Mouse (Mus musculus) mature B cell (primary cell): ENCODE measurements around the gene Ebf3.

Experiments used
- in situ Hi-C: fragments of 300-500 bp; cut with MboI; formaldehyde crosslinking; loops from 2 replicates; pipeline ENCODE4 v1.14.3; 2019

Gene Ebf3

GRCm38 (mm10) chr7:137313904-137314691 lies at the start of gene Ebf3:
TSS of gene Ebf3 (minus strand) at chr7:137314445.
- in situ Hi-C loops, result loop anchor here (25.0 kb wide), 1 partner anchor 1527 kb away; no protein-coding TSS in a partner anchor

- in situ Hi-C loops, result no loop called here
These were observed 32.6 kb upstream of the Ebf3 start for GRCm38 (mm10) chr7:137346860-137347259.

GRCm38 (mm10) chr7:137346068-137346467 lies 31.8 kb upstream of the Ebf3 start:
- in situ Hi-C loops, result no loop called here

GRCm38 (mm10) chr7:137333951-137334350 lies 19.7 kb upstream of the Ebf3 start:
- in situ Hi-C loops, result no loop called here

GRCm38 (mm10) chr7:137322926-137323325 lies 8.7 kb upstream of the Ebf3 start:
- in situ Hi-C loops, result loop anchor here (25.0 kb wide), 1 partner anchor 1536 kb away; no protein-coding TSS in a partner anchor

GRCm38 (mm10) chr7:137321961-137322784 lies 7.9 kb upstream of the Ebf3 start:
- in situ Hi-C loops, result loop anchor here (25.0 kb wide), 1 partner anchor 1535 kb away; no protein-coding TSS in a partner anchor

GRCm38 (mm10) chr7:137321141-137321813 lies 7.0 kb upstream of the Ebf3 start:
- in situ Hi-C loops, result loop anchor here (25.0 kb wide), 1 partner anchor 1534 kb away; no protein-coding TSS in a partner anchor

- in situ Hi-C loops, result loop anchor here (25.0 kb wide), 1 partner anchor 1533 kb away; no protein-coding TSS in a partner anchor
These were observed 6.1 kb upstream of the Ebf3 start for GRCm38 (mm10) chr7:137320320-137320719.

GRCm38 (mm10) chr7:137318924-137319885 lies 5.0 kb upstream of the Ebf3 start:
- in situ Hi-C loops, result loop anchor here (25.0 kb wide), 1 partner anchor 1532 kb away; no protein-coding TSS in a partner anchor

- in situ Hi-C loops, result loop anchor here (25.0 kb wide), 1 partner anchor 1531 kb away; no protein-coding TSS in a partner anchor
These were observed 4.1 kb upstream of the Ebf3 start for GRCm38 (mm10) chr7:137318383-137318775.

GRCm38 (mm10) chr7:137317659-137318382 lies 3.6 kb upstream of the Ebf3 start:
- in situ Hi-C loops, result loop anchor here (25.0 kb wide), 1 partner anchor 1531 kb away; no protein-coding TSS in a partner anchor

GRCm38 (mm10) chr7:137316926-137317658 lies 2.8 kb upstream of the Ebf3 start:
- in situ Hi-C loops, result loop anchor here (25.0 kb wide), 1 partner anchor 1530 kb away; no protein-coding TSS in a partner anchor

GRCm38 (mm10) chr7:137316181-137316925 lies 2.1 kb upstream of the Ebf3 start:
- in situ Hi-C loops, result loop anchor here (25.0 kb wide), 1 partner anchor 1529 kb away; no protein-coding TSS in a partner anchor

- in situ Hi-C loops, result loop anchor here (25.0 kb wide), 1 partner anchor 1528 kb away; no protein-coding TSS in a partner anchor
These were observed 1.3 kb upstream of the Ebf3 start for GRCm38 (mm10) chr7:137315544-137315940.

GRCm38 (mm10) chr7:137314710-137315543 lies 682 bp upstream of the Ebf3 start:
- in situ Hi-C loops, result loop anchor here (25.0 kb wide), 1 partner anchor 1528 kb away; no protein-coding TSS in a partner anchor

- in situ Hi-C loops, result loop anchor here (25.0 kb wide), 1 partner anchor 1526 kb away; no protein-coding TSS in a partner anchor
These were observed 902 bp downstream of the Ebf3 start for GRCm38 (mm10) chr7:137313183-137313903.

- in situ Hi-C loops, result loop anchor here (25.0 kb wide), 1 partner anchor 1526 kb away; no protein-coding TSS in a partner anchor
These were observed 1.4 kb downstream of the Ebf3 start for GRCm38 (mm10) chr7:137312933-137313182.
